Mouse (Mus musculus) lung, postnatal 14 days (tissue): ENCODE measurements around the gene Fam234b.

Source experiments
- DNase-seq: peaks from one replicate; pipeline ENCODE4 v3.0.0; 2021

The Fam234b gene

DNA sequence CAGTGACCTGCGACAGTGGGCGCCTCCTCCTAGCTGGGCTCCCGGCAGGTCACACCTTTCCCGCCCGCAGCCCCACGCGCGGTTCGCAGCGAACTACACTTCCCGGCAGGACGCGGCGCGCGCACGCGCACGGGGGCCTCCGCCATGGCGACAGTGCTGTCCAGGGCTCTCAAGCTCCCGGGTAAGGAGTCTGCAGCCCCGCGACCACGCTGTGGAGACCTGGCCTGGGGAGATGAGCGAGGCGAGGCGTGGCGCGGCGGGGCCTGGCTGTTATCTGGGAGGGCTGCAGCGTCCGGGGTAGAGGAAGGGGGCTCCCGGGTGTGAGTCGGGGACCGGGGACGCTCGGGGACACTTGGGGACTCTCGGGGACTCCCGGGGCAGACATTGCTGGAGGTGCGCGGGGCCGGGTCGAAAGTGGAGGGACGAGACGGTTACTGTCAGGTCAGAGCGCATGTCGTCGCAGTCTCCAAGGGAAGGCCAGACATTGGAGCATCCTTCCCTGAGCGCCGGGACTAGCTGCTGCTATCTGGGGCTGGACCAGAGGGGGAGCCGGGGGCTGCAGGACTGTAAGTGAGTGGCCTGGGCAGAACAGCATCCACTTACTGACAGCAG lies at the start of gene Fam234b, which contains the start of gene Hebp1:
TSS of gene Fam234b (plus strand) at position 57 of the 612 bp plus-strand sequence.
TSS of gene Hebp1 (minus strand) at position 102 of the 612 bp plus-strand sequence.
- DNase-seq, result peak; percentile 84

DNA sequence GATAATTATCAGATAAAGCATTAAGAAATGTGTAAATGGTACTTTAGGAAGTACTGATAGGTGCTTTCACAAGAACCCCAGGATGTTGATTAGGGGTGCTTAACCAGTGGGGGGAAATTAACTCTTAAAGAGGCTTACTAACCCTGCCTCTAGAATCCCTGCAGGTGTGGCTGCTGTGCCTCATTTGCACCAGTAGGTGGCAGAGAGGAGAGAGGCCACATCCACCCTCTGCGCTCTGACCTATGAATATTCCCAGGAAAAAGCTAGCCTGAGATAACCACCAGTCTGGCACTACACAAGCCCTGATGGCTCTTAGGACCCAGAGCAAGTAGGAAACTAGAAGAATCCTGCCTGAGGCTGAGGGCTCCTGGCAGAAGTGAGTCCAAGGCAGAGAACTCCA lies 49.3 kb upstream of the Fam234b start:
- DNase-seq, result peak; percentile 43

DNA sequence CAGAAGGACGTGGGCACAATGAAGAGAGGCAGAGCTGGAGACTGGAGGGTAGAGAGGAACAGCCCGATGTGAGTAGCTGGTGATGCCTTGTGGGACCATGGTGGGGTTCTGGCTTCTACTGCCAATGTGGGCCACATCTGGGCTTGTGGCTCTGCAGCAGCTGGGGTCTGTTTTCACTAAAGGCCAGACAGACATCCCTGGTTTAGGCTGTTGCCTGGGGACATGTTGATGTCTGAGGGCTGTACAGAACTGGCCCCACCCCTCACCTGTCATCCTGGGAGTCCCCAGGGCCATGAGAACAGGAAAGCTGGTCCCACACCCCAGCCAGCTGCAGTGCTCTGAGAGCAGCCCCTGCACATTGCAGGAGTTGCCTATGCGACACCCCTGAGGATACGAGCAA lies 48.6 kb upstream of the Fam234b start:
- no peak for DNase-seq

DNA sequence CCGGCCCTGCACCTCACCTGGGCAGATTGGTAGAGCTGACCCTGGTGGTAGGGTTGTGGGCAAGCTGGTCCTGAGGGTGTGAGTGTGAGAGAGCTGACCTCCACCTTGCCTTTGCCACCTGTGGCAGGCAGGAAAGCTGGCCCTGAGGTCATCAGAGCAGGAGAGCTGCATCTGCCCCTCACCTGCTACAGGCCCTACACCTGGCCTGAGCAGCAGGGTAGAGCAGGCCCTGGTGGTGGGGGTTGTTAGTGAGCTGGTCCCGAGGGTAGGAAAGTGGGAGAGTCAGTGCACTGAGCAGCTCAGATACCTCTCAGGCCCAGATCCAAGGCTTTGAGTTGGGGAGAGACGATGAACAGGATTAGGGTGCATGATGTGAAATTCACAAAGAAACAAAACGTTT lies 48.1 kb upstream of the Fam234b start:
- no peak for DNase-seq

DNA sequence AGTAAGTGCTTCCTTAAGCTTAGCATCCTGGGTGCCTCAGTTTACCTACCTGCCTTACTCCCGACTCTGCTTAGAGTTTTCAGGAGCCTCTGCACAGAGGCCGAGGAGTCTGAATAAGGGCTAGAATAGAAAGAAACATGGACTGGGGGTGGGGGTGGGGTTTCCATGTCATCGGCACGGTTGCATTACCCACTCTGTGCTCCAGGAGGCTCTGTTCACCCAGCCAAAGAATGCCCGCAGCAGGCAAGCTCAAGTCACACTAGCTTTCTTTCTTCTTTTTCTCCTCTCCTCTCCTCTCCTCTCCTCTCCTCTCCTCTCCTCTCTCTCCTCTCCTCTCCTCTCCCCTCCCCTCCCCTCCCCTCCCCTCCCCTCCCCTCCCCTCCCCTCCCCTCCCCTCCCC lies 47.5 kb upstream of the Fam234b start:
- peak; percentile 29 for DNase-seq

DNA sequence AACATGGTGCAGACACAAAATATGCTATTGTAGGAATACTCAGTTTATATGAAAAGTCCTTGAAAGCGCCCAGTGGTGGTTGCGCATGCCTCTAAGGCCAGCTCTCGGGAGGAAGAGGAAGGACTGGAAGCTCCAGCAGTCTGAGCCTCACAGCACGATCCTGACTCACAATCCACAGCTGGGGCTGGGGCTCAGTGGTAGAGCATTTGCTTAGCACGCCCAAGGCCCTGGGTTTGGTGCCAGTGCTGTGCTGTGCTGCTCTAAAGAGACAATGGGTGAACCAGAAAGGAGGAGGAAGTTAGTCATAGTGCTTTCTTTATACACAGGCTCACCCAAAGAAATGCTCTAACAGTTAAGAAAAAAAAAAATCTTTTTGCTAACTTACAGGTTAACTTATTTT lies 44.1 kb upstream of the Fam234b start:
- DNase-seq, result no peak

DNA sequence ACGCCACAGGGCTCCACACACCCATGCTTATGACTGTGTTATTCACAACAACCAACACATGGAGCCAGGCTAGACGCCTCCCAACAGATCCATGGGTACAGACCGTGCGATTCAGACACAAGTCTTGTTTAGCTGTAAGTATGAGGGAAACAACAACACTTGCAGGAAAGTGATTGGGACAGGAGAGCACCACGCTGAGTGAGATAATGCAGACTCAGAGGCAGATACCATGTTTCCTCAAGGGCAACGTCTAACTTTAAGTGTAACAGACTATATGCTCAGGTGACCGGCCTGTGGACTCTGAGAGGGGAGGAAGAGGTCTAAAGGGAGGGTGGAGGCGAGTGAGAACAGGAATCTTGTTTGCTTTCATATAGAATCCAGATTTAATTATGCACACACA lies 41.2 kb upstream of the Fam234b start:
- DNase-seq, result no peak

DNA sequence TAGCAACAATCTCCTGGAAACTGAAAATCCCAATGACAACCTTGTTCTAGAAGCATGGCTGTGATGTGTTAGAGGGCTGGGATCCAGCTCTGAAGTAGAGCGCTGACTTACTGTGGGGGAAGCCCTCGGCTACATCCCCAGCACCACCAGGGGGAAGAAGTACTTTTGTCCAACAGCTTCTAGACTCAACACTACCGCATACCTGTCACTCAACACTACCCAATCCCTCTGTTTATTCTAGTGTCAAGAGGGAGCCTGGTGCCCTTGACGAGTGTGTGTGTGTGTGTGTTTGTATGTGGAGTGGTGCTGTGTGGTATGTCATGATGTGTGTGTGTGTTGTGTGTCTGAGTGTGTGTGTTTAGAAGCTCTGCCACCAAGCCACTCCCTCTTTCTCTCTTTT lies 40.3 kb upstream of the Fam234b start:
- DNase-seq, result no peak

DNA sequence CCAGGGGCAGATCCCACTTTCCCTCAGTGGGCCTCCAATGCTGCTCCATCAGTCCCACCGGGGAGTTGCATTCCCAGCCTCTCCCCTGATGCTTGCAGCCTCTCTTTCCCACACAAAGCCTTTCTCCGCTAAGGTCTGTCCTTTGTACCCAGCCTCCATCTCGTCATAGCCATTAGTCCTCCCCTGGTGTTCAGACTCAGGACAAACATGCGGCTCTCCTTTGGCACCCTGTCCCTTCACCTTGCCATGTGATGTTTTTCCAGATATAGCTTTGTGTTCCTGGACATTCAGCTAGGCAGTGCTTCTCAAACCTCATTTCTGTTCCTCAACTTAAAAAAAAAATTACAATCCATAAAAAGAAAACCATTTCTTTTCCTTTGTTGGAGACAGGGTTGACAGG lies 39.3 kb upstream of the Fam234b start:
- no peak for DNase-seq

DNA sequence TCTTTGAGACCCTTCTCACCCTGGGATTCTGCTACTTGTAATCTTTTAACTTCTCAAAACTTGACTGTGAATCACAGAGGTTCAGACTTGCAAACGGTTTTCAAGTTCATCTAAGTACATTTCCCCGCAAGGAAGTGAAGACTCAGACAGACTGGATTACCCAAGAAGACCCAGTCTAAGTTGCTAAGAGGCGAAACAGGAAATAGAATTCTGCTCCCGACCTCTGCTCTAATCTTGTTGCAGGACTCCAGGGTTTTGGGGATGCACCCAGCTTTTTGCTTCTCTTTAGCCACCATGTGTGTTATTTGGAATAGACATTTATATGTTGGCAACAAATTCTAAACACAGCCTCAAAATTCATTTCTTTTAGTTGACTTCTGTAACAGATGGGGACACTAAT lies 36.4 kb upstream of the Fam234b start:
- no peak for DNase-seq

DNA sequence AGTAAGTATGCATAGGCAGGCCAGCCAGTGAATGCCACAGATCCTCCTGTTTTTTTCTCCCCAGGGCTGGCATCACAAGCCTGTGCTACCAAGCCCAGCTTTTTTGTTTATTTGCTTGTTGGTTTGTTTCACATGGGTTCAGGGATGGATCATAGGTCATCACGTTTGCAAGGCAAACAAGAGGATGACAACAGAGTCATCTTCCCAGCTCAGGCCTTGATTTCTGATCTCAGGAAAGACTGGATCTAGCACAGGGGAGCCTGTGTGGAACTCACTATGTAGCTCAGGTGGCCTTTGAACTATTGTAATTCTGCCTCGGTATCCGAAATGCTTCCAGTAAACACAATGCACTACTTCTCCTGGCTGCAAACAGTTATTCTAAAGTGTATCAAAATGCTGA lies 35.5 kb upstream of the Fam234b start:
- DNase-seq, result no peak

DNA sequence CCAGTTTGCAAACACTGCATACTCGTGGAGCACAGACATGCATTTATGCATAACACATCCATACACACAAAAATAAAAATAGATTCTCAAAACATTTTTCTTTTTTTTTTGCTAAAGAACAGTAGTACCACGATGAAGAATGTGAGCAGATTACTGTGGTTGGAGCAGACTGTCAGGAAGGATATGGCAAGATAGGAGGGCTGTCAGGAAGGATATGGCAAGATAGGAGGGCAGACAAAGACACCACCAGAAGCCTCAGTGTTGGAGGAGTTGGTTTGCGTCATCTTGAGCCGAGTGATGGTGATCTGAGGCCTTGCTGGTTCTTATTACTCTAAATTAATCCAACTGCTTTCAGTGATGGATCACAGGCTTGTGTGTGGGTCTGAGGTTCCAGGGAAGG lies 34.9 kb upstream of the Fam234b start:
- DNase-seq, result no peak

DNA sequence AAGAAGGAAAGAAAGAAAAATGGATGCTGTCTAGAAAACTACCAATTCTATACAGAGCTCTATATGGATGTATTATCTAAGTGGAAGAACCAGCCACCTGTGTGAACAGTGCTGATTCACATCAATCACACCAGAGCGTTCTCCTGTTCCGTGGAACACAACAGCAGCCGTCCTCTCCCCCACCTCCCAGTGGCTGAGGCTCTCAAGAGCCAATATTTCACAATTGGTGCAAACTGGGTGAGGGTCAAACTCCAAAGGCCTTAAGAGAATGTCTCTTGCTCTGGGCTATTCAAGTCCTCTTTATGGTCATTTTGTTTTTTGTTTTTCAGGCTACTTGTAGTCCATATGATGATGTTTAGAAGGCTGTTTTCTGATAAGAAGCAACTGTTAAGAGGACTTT lies 32.6 kb upstream of the Fam234b start:
- DNase-seq, result no peak

DNA sequence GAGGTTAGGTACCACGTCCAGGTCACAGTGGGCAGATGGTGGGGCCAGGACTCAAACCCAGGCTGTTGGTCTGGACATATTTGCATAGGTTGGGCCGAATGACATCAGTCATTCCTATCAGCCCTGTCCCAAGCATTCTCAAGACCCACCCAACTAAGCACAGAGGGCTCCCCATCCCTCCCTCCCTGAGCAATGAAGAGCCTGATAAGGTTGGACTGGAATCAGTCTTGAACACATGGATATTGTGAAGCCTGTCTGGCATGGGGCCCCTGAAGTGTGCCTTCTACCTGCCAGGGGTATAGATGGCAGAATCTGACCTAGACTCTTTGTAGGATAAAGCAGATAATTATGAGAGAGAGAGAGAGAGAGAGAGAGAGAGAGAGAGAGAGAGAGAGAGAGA lies 32.1 kb upstream of the Fam234b start:
- DNase-seq, result no peak

DNA sequence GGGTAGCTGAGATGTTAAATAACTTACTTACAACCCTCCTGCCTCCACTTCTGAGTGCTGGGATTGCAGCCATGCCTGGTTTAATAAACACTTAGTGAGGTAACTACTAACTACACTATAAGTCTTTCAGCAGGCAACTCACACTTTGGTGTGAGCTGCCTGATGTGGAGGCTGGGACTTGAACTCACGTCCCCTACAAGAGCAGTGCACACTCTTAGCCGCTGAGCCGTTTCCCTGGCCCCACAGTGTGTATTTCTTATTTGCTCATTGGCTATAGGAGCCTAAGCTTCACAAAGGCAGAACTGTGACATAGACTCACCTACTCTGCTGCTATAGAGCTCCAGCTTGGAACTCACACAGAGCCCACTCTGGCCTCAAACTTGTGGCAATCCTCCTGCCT lies 31.5 kb upstream of the Fam234b start:
- DNase-seq, result no peak

DNA sequence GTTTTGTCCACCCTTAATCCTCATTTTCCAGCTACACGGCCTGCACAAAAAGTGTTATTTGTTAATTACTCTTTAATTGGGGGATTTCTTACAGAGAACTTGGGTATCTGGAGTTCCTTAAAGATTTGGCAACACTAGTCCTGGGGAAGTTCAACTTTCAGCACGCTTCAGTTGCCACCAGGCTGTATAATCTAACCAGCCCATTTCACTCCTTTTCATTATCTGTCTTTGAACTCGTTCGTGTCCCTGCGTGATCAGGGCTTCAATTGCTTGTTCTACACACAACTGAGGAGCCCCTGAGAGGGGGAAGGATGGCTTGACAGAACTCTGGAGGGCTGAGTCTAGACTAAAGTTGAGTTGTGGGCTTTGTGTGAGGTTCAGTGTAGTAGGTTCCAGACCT lies 31.1 kb upstream of the Fam234b start:
- no peak for DNase-seq

DNA sequence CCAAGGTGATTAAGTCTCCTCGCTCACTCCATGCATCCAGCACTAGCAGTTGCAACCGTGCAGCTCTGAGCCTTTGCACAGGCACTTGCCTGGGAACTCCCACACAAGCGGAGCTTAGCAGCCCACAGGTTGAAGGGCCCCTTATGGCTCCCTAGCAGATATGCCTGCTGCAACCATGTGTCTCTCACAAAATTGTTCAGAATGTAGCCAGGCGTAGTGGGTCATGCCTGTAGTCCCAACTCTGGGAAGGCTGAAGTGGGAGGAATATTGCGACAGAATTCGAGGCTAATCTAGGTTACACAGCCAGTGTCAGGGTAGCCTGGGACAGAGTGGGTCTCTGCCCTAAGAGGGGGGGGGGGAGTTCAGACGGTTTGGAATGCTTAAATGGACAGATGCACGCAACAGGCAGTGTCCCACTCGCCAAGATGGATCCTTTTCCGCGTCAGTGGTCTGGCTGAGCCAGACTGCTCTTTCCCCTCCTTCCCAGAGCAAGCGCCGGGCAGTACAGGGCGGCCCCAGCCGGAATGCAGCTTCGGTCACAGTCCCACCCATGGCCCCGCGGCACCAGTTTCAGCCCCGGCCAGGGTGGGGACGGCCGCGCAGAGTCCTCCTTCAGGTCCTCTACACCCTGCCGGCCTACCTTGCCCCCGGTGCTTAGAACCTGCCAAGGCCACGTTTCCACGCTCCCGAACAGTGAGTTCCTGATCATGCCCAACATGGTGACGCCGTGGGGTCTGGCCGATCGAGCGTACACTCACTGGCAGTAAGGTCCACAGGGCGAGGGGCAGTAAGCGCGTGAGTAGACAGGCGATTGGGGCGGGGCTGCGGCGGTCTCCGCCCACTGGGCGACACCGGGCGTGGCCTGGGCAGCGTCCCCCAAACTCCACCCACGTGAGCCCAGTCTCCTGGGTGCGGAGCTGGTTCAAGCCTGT lies 30.1 kb upstream of the Fam234b start:
- DNase-seq, result peak; percentile 92

DNA sequence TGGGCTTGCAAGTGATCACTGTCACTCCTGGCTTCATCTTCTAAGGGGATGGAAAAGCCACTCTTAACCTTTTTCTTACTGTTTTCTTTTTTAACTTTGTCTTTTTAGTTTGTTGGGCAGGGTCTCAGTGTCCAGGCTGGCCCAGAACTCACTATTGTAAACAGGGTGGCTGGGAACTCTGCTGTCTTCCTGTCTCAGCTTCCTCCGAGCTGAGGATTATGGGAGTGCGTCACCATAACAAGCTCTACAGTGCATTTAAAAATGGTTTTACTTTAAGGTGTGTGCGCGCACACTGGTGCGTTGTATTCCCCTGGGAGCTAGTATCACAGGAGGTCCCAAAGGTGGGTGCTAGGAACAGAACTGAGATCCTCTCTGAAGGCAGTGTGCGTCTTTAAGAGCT lies 29.3 kb upstream of the Fam234b start:
- peak; percentile 23 for DNase-seq

DNA sequence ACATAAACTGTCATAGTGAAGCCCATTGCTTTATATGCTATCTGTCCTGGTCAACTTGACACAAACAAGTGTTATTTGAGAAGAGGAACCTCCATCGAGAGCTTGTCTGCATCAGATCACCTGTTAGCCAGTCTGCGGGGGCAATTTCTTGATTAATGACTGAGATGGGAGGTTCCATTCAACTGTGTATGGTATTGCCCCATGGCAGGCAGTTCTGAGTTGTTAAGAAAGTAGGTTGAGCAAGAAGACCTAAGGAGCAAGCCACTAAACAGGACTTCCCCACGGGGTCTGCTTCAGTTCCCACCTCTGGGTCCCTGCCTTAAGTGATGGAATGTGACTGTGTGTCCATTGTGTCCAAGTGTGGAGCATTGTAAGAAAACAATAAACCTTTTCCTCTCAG lies 28.5 kb upstream of the Fam234b start:
- DNase-seq, result no peak

DNA sequence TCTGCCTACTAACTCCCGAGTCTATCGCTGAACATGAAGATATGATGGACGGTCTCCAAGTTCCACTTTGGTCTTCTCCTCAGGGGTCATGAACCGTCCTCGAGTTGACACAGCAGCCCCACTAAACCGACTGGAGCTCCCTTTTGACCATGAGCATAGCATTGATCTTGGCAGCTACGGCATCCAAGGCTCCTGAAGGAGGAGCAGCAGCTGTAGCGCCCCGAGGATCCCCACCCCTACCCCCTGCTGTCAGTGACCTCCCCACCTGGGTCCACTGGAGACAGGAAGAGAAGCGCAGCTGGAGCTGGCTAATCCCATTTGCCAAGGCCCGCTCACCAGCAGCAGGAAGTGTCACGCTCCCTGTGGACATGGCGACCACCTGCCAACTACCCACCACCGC lies 26.0 kb upstream of the Fam234b start:
- no peak for DNase-seq

DNA sequence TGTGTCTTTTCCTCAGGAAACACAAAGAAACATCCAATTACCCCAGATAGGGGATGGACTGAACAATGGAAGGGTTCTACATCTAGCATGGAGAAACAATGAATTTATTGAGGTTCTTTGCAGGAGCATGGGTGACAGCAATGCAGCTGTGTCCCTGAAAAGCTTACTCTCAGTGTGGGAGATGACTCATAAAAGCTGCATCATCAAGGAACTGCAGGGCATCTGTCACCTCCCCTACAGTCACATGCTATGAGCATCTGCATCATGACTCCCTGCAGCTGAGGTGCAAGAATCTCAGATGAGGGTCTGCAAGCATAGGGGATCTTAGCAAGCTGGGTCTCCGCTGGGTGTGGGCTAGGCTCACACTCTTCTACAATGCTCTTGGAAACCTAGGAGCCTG lies 22.8 kb upstream of the Fam234b start:
- DNase-seq, result no peak

DNA sequence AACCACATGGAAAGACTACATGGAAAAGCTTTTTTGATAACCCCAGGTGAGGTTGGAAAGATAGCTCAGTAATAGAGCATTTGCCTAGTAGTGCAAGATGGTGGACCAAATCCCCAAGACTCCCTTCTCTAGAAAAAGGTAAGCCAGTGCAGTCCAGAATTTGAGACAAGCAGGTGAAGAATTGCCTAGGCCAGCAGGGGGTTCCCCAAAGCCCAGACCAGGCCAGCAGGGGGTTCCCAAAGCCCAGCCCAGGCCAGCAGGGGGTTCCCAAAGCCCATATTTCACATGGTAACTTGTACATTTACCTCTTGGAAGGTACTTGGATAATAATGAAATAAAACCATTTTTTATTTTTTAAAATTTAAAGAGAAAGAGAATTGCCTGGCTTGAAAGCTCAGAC lies 20.5 kb upstream of the Fam234b start:
- no peak for DNase-seq

DNA sequence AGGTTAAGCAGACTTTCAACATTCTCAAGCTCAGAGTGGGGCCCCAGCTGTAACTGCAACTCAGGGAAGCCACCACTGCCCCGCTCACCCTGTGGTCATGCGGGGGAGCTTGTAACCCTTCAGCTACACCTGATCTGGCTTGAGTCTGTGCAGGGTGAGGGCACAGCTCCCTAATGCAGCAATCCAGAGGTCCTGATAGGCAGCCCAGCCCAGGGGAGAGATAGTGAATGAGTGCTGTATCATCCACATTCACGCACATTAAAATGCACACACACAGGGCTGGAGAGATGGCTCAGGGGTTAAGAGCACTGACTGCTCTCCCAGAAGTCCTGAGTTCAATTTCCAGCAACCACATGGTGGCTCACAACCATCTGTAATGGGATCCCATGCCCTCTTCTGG lies 19.2 kb upstream of the Fam234b start:
- no peak for DNase-seq

DNA sequence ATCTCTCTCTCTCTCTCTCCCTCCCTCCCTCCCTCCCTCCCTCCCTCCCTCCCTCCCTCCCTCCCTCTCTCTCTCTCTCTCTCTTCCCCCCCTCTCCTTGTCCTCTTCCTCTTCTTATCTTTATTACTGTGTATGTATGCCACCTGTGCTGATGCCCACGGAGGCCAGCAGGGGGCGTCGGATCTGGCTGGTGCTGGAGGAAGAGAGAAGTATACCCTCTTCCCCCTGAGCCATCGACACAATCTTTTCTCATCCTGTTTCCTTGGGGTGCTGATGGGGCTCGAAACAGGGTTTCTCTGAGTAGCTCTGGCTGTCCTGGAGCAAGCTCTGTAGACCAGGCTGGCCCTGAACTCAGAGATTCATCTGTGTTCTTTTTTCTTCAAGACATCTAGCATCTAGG lies 14.9 kb upstream of the Fam234b start:
- no peak for DNase-seq

DNA sequence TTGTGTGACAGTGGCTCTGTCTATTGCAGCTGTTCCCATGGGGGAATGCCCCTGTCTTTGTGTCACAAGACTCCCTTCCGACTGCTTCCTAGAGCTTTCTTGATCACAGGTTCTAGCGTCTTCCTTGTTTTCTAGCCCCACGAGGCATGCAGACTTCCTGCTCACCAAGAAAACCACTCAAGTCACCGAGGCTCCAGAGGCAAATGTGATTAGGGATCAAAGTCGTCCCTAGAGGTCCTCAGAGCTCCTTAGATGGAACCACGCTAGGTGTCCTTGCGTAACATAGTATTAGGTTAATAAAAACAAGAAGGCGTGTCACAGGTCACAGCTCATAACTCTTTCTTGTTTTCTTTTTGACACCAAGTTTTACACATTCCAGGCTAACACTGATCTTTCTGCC lies 13.8 kb upstream of the Fam234b start:
- peak; percentile 14 for DNase-seq
